Comparison of ENCODE assay signal across 9 mouse cellular contexts in the genomic region with DNA sequence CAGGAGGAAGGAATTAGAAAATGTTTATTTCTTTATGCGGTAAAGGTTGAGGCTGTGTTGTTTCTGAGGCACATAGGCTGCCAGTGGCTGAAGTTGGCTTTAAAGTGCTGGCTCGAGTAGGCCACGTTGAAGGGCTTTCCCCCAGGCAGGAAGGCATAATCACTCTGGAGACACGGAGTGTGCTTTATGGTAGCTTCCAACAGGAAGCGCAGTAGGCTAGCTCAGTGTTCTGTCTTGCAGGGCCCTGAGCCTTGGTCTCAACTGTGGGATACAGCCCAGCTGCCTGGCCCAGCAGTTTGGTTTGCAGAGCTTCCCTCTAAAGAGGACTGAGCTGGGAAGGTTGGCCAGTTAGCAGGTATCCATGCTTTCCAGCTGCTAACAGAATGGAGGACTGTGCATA. TPM values are rescaled to one million over a fixed set of nuclear protein-coding genes. Genes with fewer than 3 reads are reported as not detected.
DNase-seq lines count a peak whose midpoint lies in the region; ATAC-seq and TF ChIP-seq lines count a peak whose summit lies in the region.
"Had no signal": no experiment of that assay in that cellular context is flagged by ENCODE, and none has a peak within 500 bp of the region (broad histone marks: within the 10 kb centered on the region; RNA-seq: fewer than 3 reads in every experiment).

No protein-coding gene starts in this region.

- no peak overlapping the region for H3K4me3 ChIP-seq in neural tube, embryonic 12.5 days
- no peak overlapping the region for H3K4me3 ChIP-seq in forebrain, embryonic 15.5 days
- H3K4me3 ChIP-seq in intestine, embryonic 14.5 days (ENCODE audit: low read depth, low read length): no peak overlapping the region
- no peak overlapping the region for H3K4me3 ChIP-seq in small intestine, adult 2 months (ENCODE audit: low read depth, low read length)
- H3K4me3 ChIP-seq: megakaryocyte, embryonic 14.5 days had no signal

- peak overlapping the region; percentile 18; the same call in 1 of the 2 replicates for H3K4me2 ChIP-seq in neural tube, embryonic 12.5 days (replicated peaks)
- no peak overlapping the region for H3K4me2 ChIP-seq in forebrain, embryonic 15.5 days (replicated peaks)
- peak overlapping the region; percentile 25 for H3K4me2 ChIP-seq in intestine, embryonic 14.5 days (ENCODE audit: low read length)

- H3K27ac ChIP-seq in neural tube, embryonic 12.5 days: 0 out of 2 replicates have a peak overlapping the region, but pooled peaks have one; percentile 7
- peak overlapping the region; percentile 82 for H3K27ac ChIP-seq in forebrain, embryonic 15.5 days (replicated peaks)
- H3K27ac ChIP-seq in intestine, embryonic 14.5 days (ENCODE audit: low read depth): peak overlapping the region; percentile 94
- peak overlapping the region; percentile 23 for H3K27ac ChIP-seq in small intestine, adult 2 months (ENCODE audit: insufficient read depth, low read depth, low read length)

- no peaks in the 10 kb centered on the region for H3K27me3 ChIP-seq in neural tube, embryonic 12.5 days (replicated peaks)
- H3K27me3 ChIP-seq in forebrain, embryonic 15.5 days: no peaks in the 10 kb centered on the region
- no peaks in the 10 kb centered on the region for H3K27me3 ChIP-seq in intestine, embryonic 14.5 days (replicated peaks; ENCODE audit: control insufficient read depth, insufficient read depth, low read length)
- no peaks in the 10 kb centered on the region for H3K27me3 ChIP-seq in small intestine, adult 2 months (ENCODE audit: control insufficient read depth, insufficient read depth, low read length)
- H3K27me3 ChIP-seq: megakaryocyte, embryonic 14.5 days had no signal

- H3K9me3 ChIP-seq in neural tube, embryonic 12.5 days: no peaks in the 10 kb centered on the region
- no peaks in the 10 kb centered on the region for H3K9me3 ChIP-seq in forebrain, embryonic 15.5 days
- no peaks in the 10 kb centered on the region for H3K9me3 ChIP-seq in intestine, embryonic 14.5 days (ENCODE audit: control insufficient read depth, low read length)
- H3K9me3 ChIP-seq: megakaryocyte, embryonic 14.5 days had no signal

- 46% methylated on average over 5 of the region's 5 CpGs for whole genome bisulfite sequencing in neural tube, embryonic 12.5 days
- WGBS in forebrain, embryonic 15.5 days: 52% methylated on average over 5 of the region's 5 CpGs
- 45% methylated on average over 5 of the region's 5 CpGs for WGBS in intestine, embryonic 14.5 days
- WGBS in small intestine, adult 2 months: 70% methylated on average over 5 of the region's 5 CpGs

- no peak for TF ChIP-seq CTCF in small intestine, adult 2 months (IDR thresholded peaks at IDR 0.05; ENCODE audit: extremely low read depth, insufficient read length, insufficient replicate concordance, low read depth, low read length)

- H3K4me1 ChIP-seq in neural tube, embryonic 12.5 days: peaks cover 16% of the 10 kb centered on the region
- peaks cover 41% of the 10 kb centered on the region for H3K4me1 ChIP-seq in forebrain, embryonic 15.5 days
- peaks cover 20% of the 10 kb centered on the region for H3K4me1 ChIP-seq in intestine, embryonic 14.5 days (replicated peaks; ENCODE audit: control insufficient read depth, insufficient read depth, low read length)
- H3K4me1 ChIP-seq in small intestine, adult 2 months (ENCODE audit: control insufficient read depth, insufficient read depth, insufficient read length, low read length): peaks cover 6% of the 10 kb centered on the region; the same call in 1 of the 2 replicates

- H3K9ac ChIP-seq in neural tube, embryonic 12.5 days: no peak overlapping the region
- H3K9ac ChIP-seq in forebrain, embryonic 15.5 days (replicated peaks): 0 out of 2 replicates have a peak overlapping the region, but pooled peaks have one; percentile 6
- peak overlapping the region; percentile 20; the same call in 1 of the 2 replicates for H3K9ac ChIP-seq in intestine, embryonic 14.5 days (ENCODE audit: low read length)

- no peak for ATAC-seq in neural tube, embryonic 12.5 days (ENCODE audit: low FRiP score, low read depth)
- no peak for ATAC-seq in forebrain, embryonic 15.5 days (replicated peaks)
- ATAC-seq in intestine, embryonic 14.5 days (replicated peaks; ENCODE audit: low FRiP score, low TSS enrichment, low read depth): no peak
- no peak for ATAC-seq in cerebellum, adult (ENCODE audit: insufficient number of reproducible peaks, low FRiP score, low TSS enrichment)

- peaks cover 19% of the 10 kb centered on the region for H3K36me3 ChIP-seq in neural tube, embryonic 12.5 days
- peaks cover 10% of the 10 kb centered on the region; the same call in 1 of the 2 replicates for H3K36me3 ChIP-seq in forebrain, embryonic 15.5 days
- H3K36me3 ChIP-seq in intestine, embryonic 14.5 days (ENCODE audit: control insufficient read depth, insufficient read depth, low read length): peaks cover 23% of the 10 kb centered on the region
- peaks cover 18% of the 10 kb centered on the region for H3K36me3 ChIP-seq in small intestine, adult 2 months (ENCODE audit: control insufficient read depth, insufficient read depth, low read length)

- no peak for TF ChIP-seq POLR2A in small intestine, adult 2 months (IDR thresholded peaks at IDR 0.05; ENCODE audit: low read depth, low read length)

- DNase-seq in neural tube, embryonic 10.5 days (ENCODE audit: extremely low spot score, low spot score): no peak
- no peak for DNase-seq in intestine, embryonic 14.5 days (ENCODE audit: low spot score)
- no peak for DNase-seq in adrenal gland, postnatal 4 days (ENCODE audit: low spot score in 2 of 2)
- DNase-seq in adrenal gland, postnatal 10 days: no peak

RNA-seq across cellular contexts. Expression of a gene that starts 14.4 kb away (rescaled TPM):
- polyA plus RNA-seq in neural tube, embryonic 12.5 days (2016; fragmentation: Nextera tagmentation; extraction: Ambion mirVana): 23.9 and 26.0 TPM in 2 replicates
- 32.4 and 33.5 TPM in 2 replicates for polyA plus RNA-seq in forebrain, embryonic 15.5 days (2015; fragmentation: Nextera tagmentation; extraction: Ambion mirVana)
- polyA plus RNA-seq in intestine, embryonic 14.5 days (2014; fragmentation: Nextera tagmentation; extraction: Ambion mirVana): 32.6 and 35.1 TPM in 2 replicates
- 2.0 and 21.4 TPM in 2 replicates for polyA plus RNA-seq in small intestine, adult 2 months (2012; rRNA removed)
- 10 to 100 TPM; 16.6 to 19.2 TPM for total RNA-seq in adrenal gland, postnatal 4 days (2021)
- 10 to 100 TPM; 14.6 to 15.5 TPM for total RNA-seq in adrenal gland, postnatal 10 days (2021)

RNA-seq across cellular contexts. Expression of a gene that starts 26.2 kb away (rescaled TPM):
- polyA plus RNA-seq in neural tube, embryonic 12.5 days (2016; fragmentation: Nextera tagmentation; extraction: Ambion mirVana): 0.53 and 0.61 TPM in 2 replicates
- polyA plus RNA-seq in forebrain, embryonic 15.5 days (2015; fragmentation: Nextera tagmentation; extraction: Ambion mirVana): 0.31 and 0.34 TPM in 2 replicates
- polyA plus RNA-seq in intestine, embryonic 14.5 days (2014; fragmentation: Nextera tagmentation; extraction: Ambion mirVana): 1.2 and 2.1 TPM in 2 replicates
- 3.9 and 6.3 TPM in 2 replicates for polyA plus RNA-seq in small intestine, adult 2 months (2012; rRNA removed)
- not detected for total RNA-seq in adrenal gland, postnatal 4 days (2021)
- not detected for total RNA-seq in adrenal gland, postnatal 10 days (2021)

RNA-seq across cellular contexts. Expression of a gene that starts 54.8 kb away (rescaled TPM):
- 28.6 and 35.3 TPM in 2 replicates for polyA plus RNA-seq in neural tube, embryonic 12.5 days (2016; fragmentation: Nextera tagmentation; extraction: Ambion mirVana)
- 22.1 and 27.7 TPM in 2 replicates for polyA plus RNA-seq in forebrain, embryonic 15.5 days (2015; fragmentation: Nextera tagmentation; extraction: Ambion mirVana)
- 8.8 and 9.7 TPM in 2 replicates for polyA plus RNA-seq in intestine, embryonic 14.5 days (2014; fragmentation: Nextera tagmentation; extraction: Ambion mirVana)
- 7.9 and 14.3 TPM in 2 replicates for polyA plus RNA-seq in small intestine, adult 2 months (2012; rRNA removed)
- total RNA-seq in adrenal gland, postnatal 4 days (2021): 10 to 100 TPM; 40.4 to 44.4 TPM
- 10 to 100 TPM; 38.6 to 47.8 TPM for total RNA-seq in adrenal gland, postnatal 10 days (2021)

Comparison
In these comparisons a context has a peak if more than half of its experiments do, and no peak if none do; other contexts are left out.
1. H3K27ac ChIP-seq: peak in every context shown above with its lines; median percentile 94 in intestine, embryonic 14.5 days; 82 in forebrain, embryonic 15.5 days; 23 in small intestine, adult 2 months; 7 in neural tube, embryonic 12.5 days.